Mouse (Mus musculus) olfactory bulb, adult 2 months (tissue): ENCODE results near the gene Gabrr3.
A peak's percentile ranks its signal among the peaks of the same experiment; 100 is the strongest.

Source experiments
- CTCF ChIP-seq: fragments of 200-500 bp; IDR thresholded peaks from 2 replicates; pipeline ENCODE4 v1.5.1; 2012; ENCODE audit warnings: low read depth, mild to moderate bottlenecking, low read length, moderate library complexity; ENCODE audit not compliant: insufficient read depth
- POLR2A ChIP-seq: fragments of 200-500 bp; IDR thresholded peaks from 2 replicates; pipeline ENCODE4 v1.6.1; 2012; ENCODE audit warnings: mild to moderate bottlenecking, low read depth, low read length, moderate library complexity; ENCODE audit not compliant: insufficient read depth

DNA sequence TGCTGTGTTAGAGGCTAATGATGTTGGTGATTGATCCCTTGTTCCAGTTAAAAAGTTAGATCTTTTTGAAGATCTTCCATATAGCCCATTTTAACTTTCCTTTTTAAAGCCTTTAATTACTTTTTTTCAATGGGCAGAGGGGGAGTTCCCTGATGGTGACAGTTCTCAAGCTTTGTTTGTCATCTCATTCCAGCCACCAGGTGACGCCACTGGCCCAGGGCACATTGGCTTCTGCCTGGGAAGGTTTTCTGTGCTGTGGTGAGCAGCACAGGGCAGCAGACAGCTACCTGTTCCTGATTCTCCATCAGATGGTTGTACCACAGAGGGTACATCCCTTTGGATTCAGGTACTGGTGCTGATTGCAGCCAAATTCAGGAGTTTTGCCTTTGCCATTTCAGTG lies 67.7 kb downstream of the Gabrr3 start:
- TF ChIP-seq POLR2A (no peak), CTCF (peak; percentile 48; the same call in 1 of the 2 replicates)
